Mouse (Mus musculus) heart, postnatal 4 days (tissue): ENCODE data around the gene Zdhhc23. TPM values are rescaled to one million over a fixed set of nuclear protein-coding genes. Genes with fewer than 3 reads are reported as not detected.
A peak's percentile ranks its signal among the peaks of the same experiment; 100 is the strongest.

Experiments used
- DNase-seq: peaks from one replicate; pipeline ENCODE4 v3.0.0; 2021
- total RNA-seq, 2 experiments: library from RNA; stranded (reverse); gene quantifications; 2 replicates each; pipeline ENCODE4 v1.2.3; 2021

The Zdhhc23 gene
- 1 to 10 TPM; 1.8 to 2.2 TPM for total RNA-seq

- DNase-seq: peak; percentile 27
These were observed at the start of gene Zdhhc23 for GRCm38 (mm10) chr16:43979328-43980109. Zdhhc23 (minus strand) TSS chr16:43979791.

DNA sequence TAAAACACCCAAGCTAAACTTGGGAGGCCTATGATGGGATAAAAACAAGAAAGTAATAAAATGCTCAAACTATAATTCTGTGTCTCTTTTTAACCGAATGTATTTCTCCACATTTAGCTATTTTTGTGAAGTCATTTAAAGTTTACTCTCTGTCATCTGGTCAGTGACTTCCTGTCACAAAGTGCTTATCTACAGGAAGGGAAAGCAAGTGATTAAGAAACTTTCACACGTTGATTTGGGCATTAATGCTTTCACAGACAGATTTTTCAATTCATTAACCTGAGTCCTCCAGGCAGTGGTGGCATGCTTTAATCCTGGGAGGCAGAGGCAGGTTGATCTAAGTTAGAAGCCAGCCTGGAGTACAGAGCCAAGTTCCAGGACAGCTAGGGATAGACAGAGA is 49.7 kb upstream of the Zdhhc23 start:
- no peak for DNase-seq

DNA sequence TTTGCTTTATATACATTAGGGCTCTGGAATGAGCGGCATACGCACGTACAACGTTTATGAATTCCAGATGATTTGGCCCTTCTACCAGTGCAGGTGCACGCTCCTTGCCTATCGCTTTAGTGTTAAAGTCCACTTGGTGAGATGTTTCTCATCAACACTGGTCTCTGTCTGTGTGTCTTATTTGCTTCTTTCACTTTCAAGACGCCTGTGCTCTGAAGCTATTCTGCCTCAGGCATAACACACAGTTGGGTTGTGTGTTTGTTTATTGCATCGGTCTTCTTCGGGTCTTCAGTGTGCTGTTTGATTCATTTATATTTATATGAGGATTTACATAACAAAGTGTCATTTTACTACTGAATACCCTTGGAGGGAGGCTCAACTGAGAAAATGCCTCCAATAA is 47.2 kb upstream of the Zdhhc23 start:
- no peak for DNase-seq

- DNase-seq: no peak
These were observed 46.6 kb upstream of the Zdhhc23 start for GRCm38 (mm10) chr16:44026210-44026609.

- DNase-seq: no peak
These were observed 39.5 kb upstream of the Zdhhc23 start for GRCm38 (mm10) chr16:44018986-44019548.

- DNase-seq: no peak
These were observed 38.8 kb upstream of the Zdhhc23 start for GRCm38 (mm10) chr16:44018372-44018771.

DNA sequence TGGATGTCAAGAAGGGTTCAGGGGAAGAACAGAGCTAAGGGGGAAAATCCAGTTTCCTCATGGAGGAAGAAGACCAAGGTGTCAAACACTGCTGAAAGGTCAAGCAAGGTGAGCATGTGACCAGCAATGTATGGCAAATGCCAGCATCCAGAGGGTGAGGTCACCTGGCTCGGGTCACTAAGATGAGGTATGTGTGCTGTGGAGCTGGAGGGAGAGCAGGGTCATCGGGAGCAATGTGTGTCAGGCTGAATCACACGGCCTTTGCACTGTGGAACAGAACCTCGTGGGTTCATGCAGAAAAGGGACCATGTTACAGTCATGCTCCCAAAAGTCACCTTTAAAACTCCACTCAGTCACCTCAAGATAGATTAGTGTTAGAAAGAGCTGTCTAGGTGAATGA is 38.1 kb upstream of the Zdhhc23 start:
- DNase-seq: no peak

DNA sequence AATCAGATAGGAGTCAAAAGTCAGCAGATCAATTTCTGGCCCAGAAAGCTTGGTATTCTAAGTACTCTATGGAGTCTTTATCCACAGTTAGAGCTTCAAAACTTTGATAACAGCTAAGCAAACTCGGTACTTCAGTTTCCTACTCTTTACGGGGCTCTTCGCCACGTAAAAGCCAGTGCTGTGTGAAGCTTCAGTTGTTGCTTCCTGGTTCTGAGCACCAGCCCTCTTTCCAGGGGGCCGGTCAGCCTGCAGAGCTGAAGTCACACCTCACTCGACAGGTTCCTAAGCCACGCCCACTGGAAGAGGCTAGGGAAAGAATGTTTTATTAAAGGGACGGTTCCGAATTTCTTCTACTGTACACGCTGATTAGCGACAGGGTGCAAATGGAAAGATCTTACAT is 36.6 kb upstream of the Zdhhc23 start:
- peak; percentile 54 for DNase-seq

- DNase-seq: no peak
These were observed 36.0 kb upstream of the Zdhhc23 start for GRCm38 (mm10) chr16:44015416-44016158.

DNA sequence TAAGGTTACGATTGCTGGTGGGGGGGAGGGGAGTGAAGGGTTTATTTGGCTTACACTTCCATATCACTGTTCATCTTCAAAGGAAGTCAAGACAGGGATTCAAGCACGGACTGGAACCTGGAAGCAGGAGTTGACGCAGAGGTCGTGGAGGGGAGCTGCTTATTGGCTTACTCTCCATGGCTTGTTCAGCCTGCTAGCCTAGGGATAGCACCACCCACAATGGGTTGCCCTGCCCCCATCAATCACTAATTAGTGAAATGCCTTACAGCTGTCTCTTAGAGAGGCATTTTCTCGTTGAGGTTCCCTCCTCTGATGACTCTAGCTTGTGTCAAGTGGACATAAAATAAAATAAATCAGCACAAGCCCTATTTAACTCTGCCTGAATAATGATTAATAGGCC is 31.4 kb upstream of the Zdhhc23 start:
- no peak for DNase-seq

DNA sequence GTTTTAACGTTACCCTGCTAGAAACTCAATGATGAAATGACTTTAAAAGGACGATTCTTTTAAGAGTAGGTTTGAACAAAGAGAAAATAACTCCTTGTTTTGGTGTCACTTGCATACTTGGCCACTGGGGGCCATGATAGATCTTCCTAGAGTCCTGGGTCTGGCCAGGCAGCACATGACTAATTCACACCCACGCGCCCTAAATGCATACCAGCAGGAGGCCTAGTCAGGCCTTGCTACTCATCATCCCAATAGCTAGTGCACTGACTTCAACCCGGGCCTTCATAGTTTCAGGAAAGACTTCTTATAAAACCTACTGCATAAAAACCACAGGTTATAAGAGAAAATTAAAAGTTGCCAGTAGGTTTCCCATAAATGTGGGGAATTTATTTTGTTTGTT is 22.5 kb upstream of the Zdhhc23 start:
- peak; percentile 13 for DNase-seq

- DNase-seq: no peak
These were observed 19.9 kb upstream of the Zdhhc23 start for GRCm38 (mm10) chr16:43999541-43999940.

- no peak for DNase-seq
These were observed 19.5 kb upstream of the Zdhhc23 start for GRCm38 (mm10) chr16:43999111-43999510.

DNA sequence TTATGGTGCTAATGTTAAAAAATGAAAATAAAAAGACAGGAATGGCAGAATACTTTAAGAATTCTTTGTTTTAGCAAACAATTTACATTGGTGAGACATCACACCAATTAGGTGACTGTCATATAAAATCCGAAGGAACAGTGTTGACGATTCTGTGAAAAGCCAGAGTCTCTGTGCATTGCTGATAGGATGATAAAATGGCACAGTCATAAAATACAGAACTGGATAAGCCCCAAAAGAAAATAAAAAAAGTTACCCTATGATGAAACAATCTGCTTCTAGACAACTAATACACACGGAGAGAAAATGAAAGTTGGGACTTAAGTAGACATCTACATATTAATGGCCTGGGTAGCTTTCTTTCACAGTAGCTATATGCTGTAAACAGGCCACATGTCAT is 15.0 kb upstream of the Zdhhc23 start:
- no peak for DNase-seq

DNA sequence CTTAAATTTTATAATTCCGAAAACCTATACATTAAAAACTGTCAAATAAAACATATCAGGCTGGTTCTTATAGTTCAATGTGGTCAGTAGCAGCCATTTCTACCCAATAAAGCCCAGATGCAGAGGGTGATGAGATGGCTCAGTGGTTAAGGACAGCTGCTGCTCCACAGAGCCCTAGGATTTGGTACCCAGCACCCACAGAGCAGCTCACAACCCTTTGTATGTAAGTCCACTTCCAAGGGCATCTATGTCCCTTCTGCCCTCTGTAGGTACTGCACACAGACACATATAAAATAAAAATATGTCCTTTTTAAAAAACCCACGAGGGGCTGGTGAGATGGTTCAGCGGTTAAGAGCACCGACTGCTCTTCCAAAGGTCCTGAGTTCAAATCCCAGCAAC is 6.7 kb upstream of the Zdhhc23 start:
- DNase-seq: no peak

- DNase-seq: no peak
These were observed 569 bp upstream of the Zdhhc23 start for GRCm38 (mm10) chr16:43980110-43980609.

GRCm38 (mm10) chr16:43979010-43979327 is 622 bp downstream of the Zdhhc23 start:
- no peak for DNase-seq

DNA sequence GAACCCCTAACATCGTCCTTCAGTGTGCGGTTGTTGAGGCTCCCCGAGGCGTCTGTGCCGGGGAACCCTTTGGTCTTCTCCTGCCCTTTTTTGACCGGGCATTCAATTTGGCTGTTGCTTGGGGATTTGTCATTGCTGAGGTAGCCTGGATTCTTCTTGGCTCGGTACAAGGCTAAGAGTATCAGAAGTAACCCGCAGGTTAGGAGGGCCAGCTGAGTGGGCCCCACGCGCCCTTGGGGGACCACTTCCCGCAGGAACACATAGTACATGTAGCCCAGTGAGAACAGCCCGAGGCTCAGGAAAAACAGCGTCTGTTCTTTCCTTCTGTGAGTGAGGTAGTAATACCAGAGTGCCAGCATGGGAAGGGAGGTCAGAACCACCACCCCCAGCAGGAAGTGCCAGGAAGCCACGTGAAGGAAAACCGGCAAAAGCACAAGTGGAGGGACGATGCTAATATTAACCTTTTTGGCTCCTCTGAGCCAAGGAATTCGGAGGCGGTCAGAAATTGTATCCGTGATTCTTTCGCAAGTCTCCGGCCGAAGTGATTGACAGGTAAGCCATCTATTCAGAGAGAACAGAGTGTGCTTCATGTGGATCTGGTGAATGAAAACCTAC is 5.9 kb downstream of the Zdhhc23 start:
- no peak for DNase-seq

DNA sequence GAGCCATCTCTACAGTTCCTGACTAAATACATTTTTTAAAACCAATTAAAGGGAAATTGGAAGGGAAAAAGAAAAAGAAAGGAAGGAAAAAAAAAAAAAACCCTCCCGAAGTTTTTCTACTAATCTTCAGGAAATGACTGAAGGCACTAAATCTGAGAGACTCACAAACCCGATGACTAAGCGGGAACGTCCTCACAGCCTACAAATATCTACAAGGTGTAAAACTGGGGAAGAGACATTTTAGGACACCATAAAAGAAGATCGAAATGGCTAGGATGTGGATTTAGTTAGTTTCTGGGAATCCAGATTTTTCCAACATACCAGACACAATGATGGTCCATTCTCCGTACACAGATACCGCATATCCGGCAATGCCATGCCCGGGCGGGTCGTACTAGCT is 6.4 kb downstream of the Zdhhc23 start:
- no peak for DNase-seq

DNA sequence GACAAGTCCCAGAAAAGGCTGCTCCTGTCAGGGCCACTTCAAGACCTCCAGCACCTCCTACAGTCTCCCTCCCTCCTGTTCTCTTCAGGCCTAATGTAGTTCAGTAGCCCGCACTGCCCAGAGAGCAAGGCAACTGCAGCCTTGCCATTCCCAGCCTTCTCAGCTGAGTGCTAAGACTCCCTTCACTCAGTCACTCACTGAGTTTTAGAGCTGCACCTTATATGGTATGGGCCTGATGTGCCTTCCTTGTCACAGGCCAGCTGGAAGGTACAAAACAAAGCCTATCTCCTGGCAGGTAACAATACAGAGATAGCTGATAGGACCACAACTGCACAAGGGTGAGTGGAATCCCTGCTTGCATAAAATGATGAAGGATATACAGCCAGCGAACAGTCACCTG is 7.2 kb downstream of the Zdhhc23 start:
- DNase-seq: no peak

DNA sequence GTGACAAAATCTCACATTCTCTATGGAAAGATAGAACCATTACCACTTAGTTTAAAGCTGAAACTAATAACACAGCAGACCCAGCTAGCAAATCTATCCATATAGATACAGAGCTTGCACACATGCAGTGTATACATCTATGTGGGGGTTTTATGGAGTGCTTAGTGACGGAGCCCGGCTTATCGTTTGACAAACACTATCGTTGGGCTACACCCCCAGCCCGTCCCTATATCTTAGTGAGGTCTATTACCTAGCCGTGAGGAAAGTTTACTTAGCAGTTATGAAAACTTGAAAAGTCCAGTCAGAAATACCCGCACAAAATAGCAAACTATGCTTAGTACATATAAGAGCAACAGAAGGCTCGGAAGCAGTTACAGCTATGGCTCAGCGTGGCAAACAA is 7.8 kb downstream of the Zdhhc23 start:
- no peak for DNase-seq

DNA sequence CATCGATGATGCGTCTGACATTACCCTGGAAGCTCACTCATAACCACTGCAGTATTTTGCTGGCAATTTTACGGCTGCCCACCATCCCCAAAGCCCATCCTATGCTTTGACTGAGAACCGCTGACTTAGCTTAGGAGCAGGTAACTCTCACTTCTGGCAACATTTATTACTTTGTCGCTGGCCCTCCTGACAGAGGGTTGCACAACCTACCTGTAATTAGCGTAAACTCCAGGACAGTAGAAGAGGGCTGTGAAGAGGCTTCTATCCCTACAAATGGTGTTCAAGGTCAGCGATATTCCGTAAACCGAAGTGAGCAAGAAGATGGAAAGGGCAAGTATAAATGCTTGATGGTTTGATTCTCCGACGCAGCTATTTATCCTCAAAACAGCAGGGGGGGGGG is 8.4 kb downstream of the Zdhhc23 start:
- no peak for DNase-seq

GRCm38 (mm10) chr16:43970426-43970825 is 9.2 kb downstream of the Zdhhc23 start:
- DNase-seq: no peak
